Mouse (Mus musculus): ENCODE measurements around the gene Slc35g2.

- TF ChIP-seq CTCF (IDR thresholded peaks at IDR 0.05; ENCODE audit: low read depth) (no peak), EP300 (IDR thresholded peaks at IDR 0.05; ENCODE audit: low read depth) (no peak)
Measured at GRCm38 (mm10) chr9:100525225-100525624, 45.7 kb downstream of the Slc35g2 start.

Measured in heart, postnatal 0 days (tissue).